Mouse (Mus musculus) thymus, postnatal 4 days (tissue): ENCODE data around the gene Fam192a.

ENCODE experiments used
- DNase-seq: peaks from one replicate; pipeline ENCODE4 v3.0.0; 2021

Gene Fam192a

GRCm38 (mm10) chr8:94530643-94531042, 71.2 kb downstream of the Fam192a start:
- DNase-seq = no peak

GRCm38 (mm10) chr8:94529875-94530274, 71.9 kb downstream of the Fam192a start:
- DNase-seq = no peak

DNA sequence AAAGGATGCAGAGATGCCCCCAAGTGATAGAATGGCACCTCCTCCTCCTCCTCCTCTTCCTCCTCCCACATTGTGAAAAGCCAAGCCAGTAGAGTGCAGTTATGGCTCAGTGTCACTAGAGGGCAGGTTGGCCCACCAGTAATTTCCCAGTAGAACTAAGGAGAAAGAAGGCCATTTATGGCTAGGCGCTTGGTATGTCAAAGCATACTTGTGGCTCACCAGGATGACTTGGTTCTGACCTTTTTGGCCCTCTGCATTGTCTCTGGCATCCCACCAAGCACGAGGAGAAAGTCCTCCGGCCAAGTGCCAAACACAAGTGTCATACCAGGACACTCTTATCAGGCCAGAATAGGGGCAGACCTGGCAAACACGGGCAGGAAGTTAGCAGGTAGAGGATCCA, 73.6 kb downstream of the Fam192a start:
- peak; percentile 47 for DNase-seq

GRCm38 (mm10) chr8:94527178-94527577, 74.6 kb downstream of the Fam192a start:
- DNase-seq = no peak

DNA sequence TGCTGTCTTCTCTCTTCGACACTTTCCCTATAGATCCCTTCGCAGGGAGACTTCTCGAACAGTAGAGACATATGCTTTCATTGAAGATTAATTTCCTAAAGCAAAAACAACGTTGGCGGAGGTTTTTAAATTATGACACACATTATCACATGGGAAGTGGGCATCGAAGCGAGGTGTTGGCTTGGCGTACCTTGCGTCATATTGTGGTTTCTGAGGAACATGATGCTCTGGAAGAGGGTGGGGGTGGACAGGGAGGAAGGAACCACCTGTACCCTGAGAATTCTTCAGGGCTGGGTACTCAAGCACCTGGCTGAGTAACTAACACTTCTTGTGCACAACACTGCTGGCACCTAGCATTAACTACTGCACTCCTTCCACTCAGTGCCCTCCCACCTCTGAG, 77.2 kb downstream of the Fam192a start:
- no peak for DNase-seq
